Mouse (Mus musculus): ENCODE results near the gene Sergef.
"Not testable (repeated sequence)": the region's sequence is repeated elsewhere in the genome, so short reads cannot be mapped to it uniquely, and the experiment has no call there.

Gene Sergef

DNA sequence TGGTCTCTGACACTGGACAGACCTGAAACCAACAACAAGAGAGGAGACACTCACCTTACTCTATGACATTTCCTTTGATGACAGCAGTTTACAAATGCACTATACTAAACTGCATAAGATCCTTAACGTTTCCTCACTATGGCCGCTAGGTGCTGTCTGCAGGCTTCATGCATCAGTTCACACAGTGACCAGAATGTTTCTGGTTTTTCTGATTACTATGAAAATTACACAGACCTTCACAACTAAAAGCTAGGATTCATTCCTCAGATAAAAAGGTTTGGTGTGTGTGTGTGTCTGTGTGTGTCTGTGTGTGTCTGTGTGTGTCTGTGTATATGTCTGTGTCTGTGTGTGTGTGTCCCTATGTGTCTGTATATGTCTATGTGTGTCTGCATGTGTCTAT lies 63.7 kb downstream of the Sergef start:
- DNase-seq (ENCODE audit: low read depth, low spot score): no peak

- no peak for DNase-seq (ENCODE audit: low read depth, low spot score)
These were observed 66.6 kb downstream of the Sergef start for GRCm38 (mm10) chr7:46572803-46573594.

GRCm38 (mm10) chr7:46569509-46569908 lies 70.1 kb downstream of the Sergef start:
- DNase-seq (ENCODE audit: low read depth, low spot score): not testable (repeated sequence)

DNA sequence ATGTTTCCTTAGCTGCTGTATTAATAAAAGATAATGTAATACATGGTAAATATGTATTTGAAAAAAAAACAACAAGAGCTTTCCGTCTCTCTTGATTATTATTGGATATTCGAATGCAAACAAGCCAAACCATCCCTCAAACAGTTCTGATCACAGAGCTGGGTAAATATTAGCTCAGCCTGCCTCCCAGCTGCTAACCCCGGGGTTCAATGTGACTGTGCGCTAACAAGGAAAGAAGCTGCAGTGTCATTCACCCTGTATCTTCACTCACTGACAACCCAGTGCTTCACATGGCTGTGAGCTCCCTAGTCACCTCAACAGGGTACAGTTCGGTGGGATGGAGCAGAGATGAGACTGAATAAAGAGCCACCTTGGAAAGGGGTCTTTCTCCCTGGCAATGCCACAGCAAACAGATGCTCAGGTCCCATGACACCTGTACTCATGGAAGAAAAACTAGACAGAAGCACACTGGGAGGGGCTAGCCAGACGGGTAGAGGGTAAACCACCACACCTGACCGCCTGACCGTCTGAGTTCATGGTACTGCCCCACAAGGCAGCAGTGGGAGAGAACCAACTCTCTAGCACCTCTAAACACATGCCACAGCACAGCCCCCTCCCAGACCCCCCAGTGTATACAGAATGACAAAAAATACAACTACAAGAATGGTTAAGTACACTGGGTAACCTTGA lies 73.1 kb downstream of the Sergef start:
- no peak for DNase-seq (ENCODE audit: low read depth, low spot score)

GRCm38 (mm10) chr7:46565374-46565773 lies 74.2 kb downstream of the Sergef start:
- DNase-seq (ENCODE audit: low read depth, low spot score): no peak

DNA sequence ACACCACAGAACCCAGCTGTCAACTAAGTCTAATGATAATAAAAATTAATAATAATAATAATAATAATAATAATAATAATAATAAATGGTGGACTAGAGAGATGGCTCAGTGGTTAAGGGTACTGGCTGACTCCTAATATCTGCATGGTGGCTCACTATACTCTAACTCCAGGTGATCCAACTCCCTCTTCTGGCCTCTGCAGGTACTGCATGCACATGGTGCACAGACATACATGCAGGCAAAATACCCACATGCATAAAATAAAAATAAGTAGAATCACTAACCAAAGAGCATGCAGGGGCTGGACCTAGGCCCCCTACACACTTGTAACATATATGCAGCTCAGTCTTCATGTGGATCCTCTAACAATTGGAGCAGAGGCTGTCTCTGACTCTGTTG lies 75.8 kb downstream of the Sergef start:
- DNase-seq (ENCODE audit: low read depth, low spot score): no peak

DNA sequence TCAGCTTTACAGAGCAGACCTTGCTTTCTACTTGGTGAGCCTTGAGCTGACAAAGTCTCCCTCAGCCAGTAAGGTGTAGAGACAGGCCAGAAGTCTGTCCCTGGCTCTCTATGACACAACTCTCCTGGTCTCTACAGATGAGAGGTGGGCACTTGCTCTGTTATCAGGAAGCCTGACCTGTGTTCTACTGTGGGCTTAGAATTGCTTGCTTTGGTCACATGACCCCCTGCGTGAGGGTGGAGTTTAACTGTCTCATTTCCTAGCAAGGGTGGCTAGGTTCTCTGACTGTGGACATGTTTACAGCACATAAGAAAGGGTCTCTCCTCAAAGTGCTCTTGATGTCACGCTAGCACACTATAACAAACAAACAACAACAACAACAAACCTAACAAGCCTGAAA lies 79.5 kb downstream of the Sergef start:
- no peak for DNase-seq (ENCODE audit: low read depth, low spot score)

GRCm38 (mm10) chr7:46559643-46560042 lies 80.0 kb downstream of the Sergef start:
- no peak for DNase-seq (ENCODE audit: low read depth, low spot score)

GRCm38 (mm10) chr7:46559006-46559405 lies 80.6 kb downstream of the Sergef start:
- DNase-seq (ENCODE audit: low read depth, low spot score): no peak

GRCm38 (mm10) chr7:46557996-46558395 lies 81.6 kb downstream of the Sergef start:
- DNase-seq (ENCODE audit: low read depth, low spot score): no peak

- no peak for DNase-seq (ENCODE audit: low read depth, low spot score)
These were observed 82.2 kb downstream of the Sergef start for GRCm38 (mm10) chr7:46557387-46557786.

GRCm38 (mm10) chr7:46556358-46557118 lies 83.1 kb downstream of the Sergef start:
- no peak for DNase-seq (ENCODE audit: low read depth, low spot score)

GRCm38 (mm10) chr7:46555731-46556130 lies 83.9 kb downstream of the Sergef start:
- no peak for DNase-seq (ENCODE audit: low read depth, low spot score)

DNA sequence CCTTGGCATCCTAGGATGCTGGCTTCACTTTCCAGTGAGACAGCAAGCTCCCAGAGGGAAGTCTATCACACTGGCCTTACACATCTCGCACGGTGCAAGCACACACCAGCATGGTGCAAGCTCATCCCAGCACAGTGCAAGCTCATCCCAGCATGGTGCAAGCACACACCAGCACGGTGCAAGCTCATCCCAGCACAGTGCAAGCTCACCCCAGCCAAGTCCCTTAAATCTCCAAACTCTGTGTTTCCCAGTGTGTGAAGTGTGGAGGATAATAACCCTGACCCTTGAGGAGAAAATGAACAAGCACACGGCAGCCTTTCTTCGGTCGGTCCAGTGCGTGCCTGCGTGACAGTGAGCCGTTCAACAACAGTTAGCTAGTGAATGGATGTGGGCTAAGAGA lies 84.8 kb downstream of the Sergef start:
- no peak for DNase-seq (ENCODE audit: low read depth, low spot score)

- no peak for DNase-seq (ENCODE audit: low read depth, low spot score)
These were observed 85.6 kb downstream of the Sergef start for GRCm38 (mm10) chr7:46554003-46554402.

DNA sequence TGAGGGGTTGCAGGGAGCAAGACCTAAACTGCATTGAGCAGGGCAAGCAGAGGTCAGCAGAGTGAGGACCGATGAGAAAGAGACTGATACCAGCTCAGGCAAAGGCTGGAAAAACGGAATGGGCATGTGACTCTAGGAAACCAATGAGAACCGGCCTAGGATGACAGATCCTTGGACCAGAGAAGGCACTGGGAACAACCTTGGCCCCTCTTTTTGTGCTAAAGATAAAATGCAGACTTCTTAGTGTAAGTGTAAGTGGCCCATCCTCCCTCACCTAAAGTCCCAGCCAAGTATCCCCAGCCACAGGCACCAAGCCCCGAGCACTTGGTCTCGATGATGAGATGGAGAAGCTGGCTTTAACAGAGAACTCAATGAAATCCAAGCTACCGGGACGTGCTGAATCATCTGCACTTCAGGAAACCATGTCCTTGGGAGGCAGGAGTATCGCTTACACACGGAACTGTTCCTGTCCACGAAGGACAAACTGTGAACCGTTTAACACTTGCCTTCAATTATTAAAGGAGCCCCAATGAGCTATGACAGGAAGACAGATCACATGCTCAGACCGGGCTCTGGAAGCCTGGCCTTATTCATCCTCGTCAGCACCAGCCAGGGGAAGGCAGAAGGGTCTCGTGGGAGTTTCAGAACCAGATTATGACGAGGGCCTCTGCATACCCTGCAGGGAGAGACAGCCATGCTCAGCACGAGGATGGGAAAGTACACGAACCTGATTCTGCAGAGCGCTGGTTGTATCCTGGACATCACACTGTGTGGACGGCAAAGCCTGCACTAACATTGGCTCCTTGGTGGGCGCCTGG lies 87.5 kb downstream of the Sergef start:
- no peak for DNase-seq (ENCODE audit: low read depth, low spot score)

GRCm38 (mm10) chr7:46551173-46551572 lies 88.4 kb downstream of the Sergef start:
- no peak for DNase-seq (ENCODE audit: low read depth, low spot score)

DNA sequence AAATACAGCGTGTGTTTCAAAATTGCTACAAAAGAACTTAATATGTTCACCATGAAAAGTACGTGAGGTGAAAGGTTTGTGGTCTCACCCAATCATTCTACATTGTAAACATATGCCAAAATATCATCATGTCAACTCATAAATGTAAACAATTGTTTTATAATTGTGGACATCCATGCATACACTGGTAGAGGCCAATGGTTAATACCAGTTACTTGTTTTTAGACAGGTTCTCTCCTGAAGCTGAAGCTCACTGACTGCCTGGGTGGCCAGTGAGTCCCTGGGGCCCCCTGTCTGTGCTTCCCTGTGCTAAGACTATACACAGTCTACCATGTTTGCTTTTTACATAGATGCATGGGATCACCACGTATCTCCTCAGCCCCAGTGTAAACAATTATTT lies 91.5 kb downstream of the Sergef start:
- DNase-seq (ENCODE audit: low read depth, low spot score): no peak

GRCm38 (mm10) chr7:46547642-46548041 lies 92.0 kb downstream of the Sergef start:
- DNase-seq (ENCODE audit: low read depth, low spot score): no peak

DNA sequence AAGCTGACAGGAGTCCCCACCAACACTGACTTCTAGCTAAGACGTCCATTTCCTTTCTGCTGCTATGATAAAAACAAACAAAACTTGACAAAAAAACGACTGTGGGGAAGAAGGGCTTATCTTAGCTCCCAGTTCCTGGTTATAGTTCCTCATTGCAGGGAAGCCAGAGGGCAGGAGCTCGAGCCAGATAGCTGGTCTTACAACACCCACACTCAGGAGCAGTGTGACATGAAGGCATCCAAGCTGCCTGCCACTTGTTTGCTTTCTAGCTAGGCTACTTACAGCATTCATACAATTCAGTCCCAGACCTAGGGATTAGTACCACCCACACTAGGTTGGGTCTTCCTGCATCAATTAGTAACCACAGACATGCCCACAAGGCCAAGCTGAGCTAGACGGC lies 93.1 kb downstream of the Sergef start:
- DNase-seq (ENCODE audit: low read depth, low spot score): no peak

- DNase-seq (ENCODE audit: low read depth, low spot score): no peak
These were observed 95.4 kb downstream of the Sergef start for GRCm38 (mm10) chr7:46544195-46544641.
